Mouse (Mus musculus) embryonic facial prominence, embryonic 10.5 days (tissue): ENCODE data around the gene Fam20b. TPM values are rescaled to one million over a fixed set of nuclear protein-coding genes. Genes with fewer than 3 reads are reported as not detected.

Experiments used
- DNase-seq: peaks from one replicate; pipeline ENCODE4 v3.0.0-alpha.2; 2017; ENCODE audit warnings: low spot score
- H3K27ac ChIP-seq: fragments of 300-500 bp; sonication (generic); replicated peaks from 2 replicates; pipeline ENCODE4 v1.5.1; 2016; ENCODE audit warnings: mild to moderate bottlenecking
- H3K27me3 ChIP-seq: fragments of 300-500 bp; sonication (generic); replicated peaks from 2 replicates; pipeline ENCODE4 v1.6.1; 2016; ENCODE audit warnings: low read depth, mild to moderate bottlenecking; ENCODE audit not compliant: poor library complexity, severe bottlenecking
- H3K36me3 ChIP-seq: fragments of 300-500 bp; sonication (generic); replicated peaks from 2 replicates; pipeline ENCODE4 v1.6.1; 2016; ENCODE audit warnings: mild to moderate bottlenecking, moderate library complexity
- H3K4me1 ChIP-seq: fragments of 300-500 bp; sonication (generic); 2 replicates; pipeline ENCODE4 v1.6.1; 2016
- H3K4me3 ChIP-seq: fragments of 300-500 bp; sonication (generic); 2 replicates; pipeline ENCODE4 v1.5.1; 2016; ENCODE audit warnings: mild to moderate bottlenecking, moderate library complexity
- H3K9me3 ChIP-seq: fragments of 300-500 bp; sonication (generic); 2 replicates; pipeline ENCODE4 v1.6.1; 2016; ENCODE audit warnings: mild to moderate bottlenecking
- WGBS: fragments of 180-500 bp; shearing (Covaris S2); methylation state at CpG from one replicate; pipeline ENCODE4 v1.1.7; 2016; 5-methylcytosine and 5-hydroxymethylcytosine counted together
- polyA plus RNA-seq: library from polyadenylated mRNA; unstranded; fragments of >200 nt; fragmentation: Nextera tagmentation; extraction: Ambion mirVana; gene quantifications from 2 replicates; pipeline ENCODE4 v1.2.1, GENCODE M21; 2016

The Fam20b gene
- polyA plus RNA-seq, 1 experiment from 2014 or later: 18.0 TPM

DNA sequence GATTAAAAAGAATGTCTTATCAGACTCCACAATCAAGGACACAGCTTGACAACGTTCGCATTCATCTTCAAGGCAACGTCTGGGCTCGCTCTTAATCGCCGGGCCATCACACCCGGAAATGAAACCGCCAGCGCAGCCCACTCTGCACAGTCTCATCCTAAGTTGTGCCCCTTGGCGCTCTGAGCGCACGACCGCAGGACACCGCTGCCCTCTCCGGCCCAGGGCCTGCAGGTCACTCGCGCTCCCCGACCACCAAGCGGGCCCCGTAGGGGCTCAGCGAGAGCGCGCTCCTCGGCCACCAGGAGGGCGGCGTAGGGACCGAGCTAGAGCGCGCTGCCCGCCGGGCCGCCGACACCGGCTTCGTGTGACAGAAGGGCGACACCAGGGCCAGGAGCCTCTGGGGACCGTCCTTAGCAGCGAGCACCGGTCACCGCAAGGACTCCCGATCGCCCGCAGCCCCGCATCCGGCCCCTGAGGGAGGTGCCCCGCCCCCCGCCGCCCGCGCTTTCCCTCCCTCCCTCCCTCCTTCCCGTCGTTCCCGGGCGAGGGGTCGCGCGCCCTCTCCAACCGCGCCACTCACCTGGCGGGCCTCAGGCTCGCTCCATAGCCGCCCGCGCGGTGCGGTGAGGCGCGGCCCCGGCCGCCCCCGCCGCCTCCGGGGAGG, 468 bp downstream of the Fam20b start:
- H3K36me3 ChIP-seq: peaks cover 18% of the 10 kb centered on the region
- H3K27me3 ChIP-seq: peaks cover 17% of the 10 kb centered on the region
- no peaks in the 10 kb centered on the region for H3K9me3 ChIP-seq
- H3K27ac ChIP-seq: peak overlapping the region; percentile 97
- under 1% methylated on average over 64 of the region's 73 CpGs for WGBS
- peak overlapping the region; percentile 70 for H3K4me3 ChIP-seq
- peak; percentile 90 for DNase-seq
- peaks cover 15% of the 10 kb centered on the region for H3K4me1 ChIP-seq

DNA sequence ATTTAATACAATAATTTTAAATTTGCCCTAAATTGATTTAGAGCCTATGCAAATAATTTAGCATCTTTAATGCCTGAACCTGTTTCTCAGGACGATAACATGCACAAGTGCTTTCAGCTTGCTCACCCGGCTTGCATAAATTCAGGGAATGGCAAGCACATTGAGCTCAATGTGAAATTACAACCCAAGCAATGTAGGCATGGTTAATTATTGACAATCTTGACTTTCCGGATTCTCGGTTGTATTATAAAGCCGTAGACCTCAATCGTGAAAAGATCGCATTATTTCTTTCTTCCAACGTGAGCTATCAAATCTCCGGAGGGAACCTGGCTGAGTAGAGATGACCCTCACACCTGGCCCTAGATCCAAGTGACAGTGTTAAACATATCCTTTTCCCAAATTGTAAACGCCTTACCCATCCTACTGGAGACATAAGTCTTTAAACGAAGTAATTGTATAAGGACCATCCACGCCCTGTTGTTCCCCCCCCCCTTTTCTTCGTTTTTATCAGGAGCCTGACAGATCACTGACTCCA, 1.1 kb downstream of the Fam20b start:
- H3K27me3 ChIP-seq: peaks cover 17% of the 10 kb centered on the region
- peaks cover 18% of the 10 kb centered on the region for H3K36me3 ChIP-seq
- H3K4me1 ChIP-seq: peaks cover 15% of the 10 kb centered on the region
- H3K27ac ChIP-seq: peak overlapping the region; percentile 97
- 22% methylated on average over 13 of the region's 13 CpGs for WGBS
- no peaks in the 10 kb centered on the region for H3K9me3 ChIP-seq
- DNase-seq: no peak
- H3K4me3 ChIP-seq: peak overlapping the region; percentile 70

DNA sequence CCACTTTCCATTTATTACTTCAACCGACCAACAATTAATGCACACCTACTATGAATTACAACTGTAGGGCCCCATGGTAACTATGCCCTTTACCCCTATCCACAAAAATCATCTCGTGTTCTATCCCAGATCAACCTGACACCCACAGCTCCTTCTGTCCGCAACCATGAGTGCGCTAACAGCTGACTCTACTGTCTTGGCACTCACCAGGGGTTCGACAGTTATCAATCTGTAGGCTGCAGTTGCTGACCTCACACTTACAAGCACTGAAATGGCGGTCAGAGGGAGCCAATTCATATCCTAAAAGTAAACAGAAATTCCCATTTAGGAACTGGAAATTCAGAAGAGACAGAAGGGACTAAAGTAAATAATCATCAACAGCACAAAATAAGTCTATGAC, 2.2 kb downstream of the Fam20b start:
- peaks cover 18% of the 10 kb centered on the region for H3K36me3 ChIP-seq
- no peaks in the 10 kb centered on the region for H3K9me3 ChIP-seq
- 94% methylated on average over 6 of the region's 6 CpGs for WGBS
- no peak overlapping the region for H3K27ac ChIP-seq
- no peak overlapping the region for H3K4me3 ChIP-seq
- peaks cover 17% of the 10 kb centered on the region for H3K27me3 ChIP-seq
- peaks cover 15% of the 10 kb centered on the region for H3K4me1 ChIP-seq
- no peak for DNase-seq

DNA sequence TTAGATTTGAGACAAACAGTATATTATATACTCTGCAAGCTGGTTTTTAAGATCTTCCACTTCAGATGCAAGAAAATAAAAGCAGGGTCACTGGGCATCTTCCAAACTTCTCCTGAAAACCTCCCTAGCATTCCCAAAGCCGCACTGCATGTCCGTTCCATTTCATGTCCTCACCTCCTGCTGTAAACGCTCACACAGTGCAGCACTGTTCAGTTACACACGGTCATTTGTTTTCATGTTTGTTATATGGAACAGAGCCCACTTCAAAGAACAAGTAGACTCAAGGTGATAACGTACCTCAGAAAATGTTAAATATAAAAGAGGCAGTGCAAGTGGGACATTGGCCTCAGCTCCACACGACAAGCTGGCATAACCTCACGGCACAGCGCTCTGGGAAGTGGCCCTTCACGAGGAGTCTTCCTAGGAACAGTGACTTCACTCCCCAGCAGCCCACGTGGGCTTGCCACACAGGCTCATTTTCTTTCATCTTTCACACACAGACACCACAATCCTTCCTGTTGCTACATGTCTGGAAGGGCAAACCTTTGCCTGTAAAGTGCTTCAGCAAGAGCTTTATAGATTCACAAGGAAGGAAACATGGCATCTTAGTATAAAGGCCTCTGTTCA, 8.3 kb downstream of the Fam20b start:
- H3K36me3 ChIP-seq: peaks cover 13% of the 10 kb centered on the region
- H3K4me1 ChIP-seq: no peaks in the 10 kb centered on the region
- H3K9me3 ChIP-seq: no peaks in the 10 kb centered on the region
- H3K27me3 ChIP-seq: no peaks in the 10 kb centered on the region
- DNase-seq: no peak
- H3K27ac ChIP-seq: no peak overlapping the region
- no peak overlapping the region for H3K4me3 ChIP-seq
- WGBS: 80% methylated on average over 10 of the region's 10 CpGs

DNA sequence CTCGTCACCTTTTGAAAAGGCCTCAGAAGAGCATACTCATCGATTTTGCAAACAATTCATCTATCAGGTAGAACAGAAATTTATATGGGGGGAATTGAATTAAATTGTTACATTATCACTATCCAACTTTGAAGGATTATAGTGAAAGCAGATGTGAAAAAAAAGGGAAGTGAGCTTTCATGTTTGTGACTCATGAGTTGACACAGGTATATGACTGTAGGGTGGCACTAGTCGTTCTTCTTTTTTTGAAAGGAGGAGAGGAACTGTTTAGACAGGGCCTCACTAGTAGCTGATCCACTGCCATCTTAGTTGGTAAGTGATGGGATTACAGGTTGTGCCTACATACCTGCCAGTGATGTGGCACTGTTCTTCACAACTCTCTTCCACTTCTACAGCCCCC, 10.2 kb downstream of the Fam20b start:
- Histone ChIP-seq H3K27ac (no peak overlapping the region), H3K4me1 (no peaks in the 10 kb centered on the region), H3K9me3 (no peaks in the 10 kb centered on the region), H3K36me3 (peaks cover 24% of the 10 kb centered on the region), H3K4me3 (no peak overlapping the region), H3K27me3 (no peaks in the 10 kb centered on the region)
- WGBS: 89% methylated on average over 3 of the region's 3 CpGs
- no peak for DNase-seq

DNA sequence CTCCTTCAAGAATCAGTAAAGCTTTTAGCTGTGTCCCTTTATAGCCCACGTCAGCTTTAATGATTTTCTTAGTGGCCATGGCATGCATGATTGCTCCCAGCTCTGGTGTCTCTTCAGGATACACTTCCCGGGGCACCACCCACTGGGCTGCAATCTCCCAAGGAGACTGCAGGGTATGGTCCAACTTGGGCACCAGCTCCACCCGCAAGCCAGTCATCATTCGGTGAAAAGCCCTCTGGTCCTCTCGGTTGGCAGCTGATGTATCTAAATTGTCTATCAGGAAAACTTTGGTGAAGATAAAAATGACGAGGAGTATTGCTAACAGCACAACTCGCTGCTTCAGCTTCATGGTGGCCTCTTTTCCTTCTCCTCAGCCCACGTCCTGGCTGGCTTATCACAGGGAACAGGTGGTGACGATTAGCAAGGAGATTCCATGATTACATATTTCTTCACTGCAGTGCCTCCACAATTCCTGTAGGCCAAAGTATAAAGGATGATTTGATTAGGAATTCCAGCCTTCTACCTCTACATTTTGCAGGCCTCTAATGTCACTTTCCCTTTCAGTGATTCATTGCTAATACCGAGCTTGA, 13.1 kb downstream of the Fam20b start:
- no peaks in the 10 kb centered on the region for H3K9me3 ChIP-seq
- H3K27me3 ChIP-seq: no peaks in the 10 kb centered on the region
- no peak overlapping the region for H3K27ac ChIP-seq
- WGBS: 82% methylated on average over 10 of the region's 10 CpGs
- H3K36me3 ChIP-seq: peaks cover 51% of the 10 kb centered on the region
- no peak overlapping the region for H3K4me3 ChIP-seq
- no peaks in the 10 kb centered on the region for H3K4me1 ChIP-seq
- DNase-seq: no peak

DNA sequence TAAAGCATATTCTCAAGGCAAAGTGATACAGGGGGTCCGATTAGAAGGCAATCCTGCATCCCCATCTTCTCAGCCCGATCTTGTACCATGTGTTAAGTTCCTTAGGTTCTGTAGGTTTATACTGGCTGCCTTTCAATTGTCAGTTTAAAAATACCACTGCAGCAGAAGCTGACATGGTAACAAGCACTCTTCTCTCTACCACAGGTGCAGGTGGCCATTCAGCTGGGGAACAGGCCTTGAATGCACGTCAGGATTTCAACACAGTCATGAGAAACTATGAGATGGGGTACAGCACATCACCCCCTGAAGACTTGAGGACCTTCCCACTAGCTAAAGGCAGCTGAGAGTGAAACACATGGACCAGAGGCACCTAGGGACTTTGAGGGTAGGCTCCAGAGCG, 15.4 kb downstream of the Fam20b start:
- no peak for DNase-seq
- H3K4me1 ChIP-seq: no peaks in the 10 kb centered on the region
- H3K9me3 ChIP-seq: no peaks in the 10 kb centered on the region
- WGBS: 92% methylated on average over 4 of the region's 4 CpGs
- H3K27ac ChIP-seq: no peak overlapping the region
- H3K27me3 ChIP-seq: no peaks in the 10 kb centered on the region
- H3K4me3 ChIP-seq: no peak overlapping the region
- peaks cover 70% of the 10 kb centered on the region for H3K36me3 ChIP-seq

DNA sequence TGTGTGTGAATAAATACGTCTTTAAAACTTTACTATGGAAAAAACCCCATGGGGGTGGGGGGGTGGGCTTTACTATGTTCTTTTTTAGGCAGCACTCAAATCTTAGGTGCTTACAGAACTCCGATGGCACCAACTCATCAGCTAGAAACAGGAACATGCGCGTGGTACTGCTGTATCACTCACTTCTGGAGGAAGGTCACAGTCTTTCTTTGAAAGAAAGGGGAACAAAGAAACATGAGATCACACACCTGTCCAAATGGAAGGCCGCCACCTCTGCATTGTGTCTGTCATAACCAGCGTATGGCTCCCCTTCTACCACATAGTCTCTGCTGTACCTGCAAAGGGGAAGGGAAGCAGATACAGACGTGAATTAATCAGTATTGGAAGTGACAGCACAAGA, 16.7 kb downstream of the Fam20b start:
- WGBS: 91% methylated on average over 7 of the region's 7 CpGs
- Histone ChIP-seq H3K36me3 (peaks cover 83% of the 10 kb centered on the region), H3K4me1 (no peaks in the 10 kb centered on the region), H3K4me3 (no peak overlapping the region), H3K27ac (no peak overlapping the region), H3K9me3 (no peaks in the 10 kb centered on the region), H3K27me3 (no peaks in the 10 kb centered on the region)
- no peak for DNase-seq

DNA sequence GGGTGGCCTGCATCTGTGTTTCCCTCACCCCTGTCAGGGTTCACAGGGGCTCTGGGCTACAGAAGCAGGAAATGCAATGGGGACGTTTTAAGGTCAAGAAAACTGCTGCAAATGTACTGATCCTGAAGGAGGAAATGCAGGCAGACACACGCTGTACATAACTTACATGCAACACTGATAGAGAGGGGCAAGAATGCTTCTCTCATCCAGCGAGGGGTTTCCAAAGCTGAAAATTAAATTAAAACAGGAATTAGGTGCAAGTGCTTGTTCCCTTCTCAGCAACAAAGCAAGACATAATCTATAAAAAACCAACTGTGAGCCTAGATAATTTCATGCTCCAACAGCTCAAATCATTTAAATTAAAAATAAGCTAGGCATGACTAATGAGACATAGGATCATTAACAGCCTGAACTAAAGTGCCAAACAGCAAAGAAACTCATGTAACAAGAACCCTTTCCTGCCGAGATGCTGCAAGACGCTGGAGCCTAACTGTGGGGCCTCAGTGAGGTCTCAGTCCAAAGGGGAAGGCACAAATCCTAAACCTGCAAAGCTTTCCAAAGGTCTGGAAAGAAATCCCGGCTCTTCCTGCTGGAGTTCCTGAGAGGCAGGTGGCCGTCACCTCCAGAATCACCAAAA, 32.7 kb downstream of the Fam20b start:
- no peak overlapping the region for H3K4me3 ChIP-seq
- no peaks in the 10 kb centered on the region for H3K9me3 ChIP-seq
- DNase-seq: no peak
- 78% methylated on average over 7 of the region's 7 CpGs for WGBS
- H3K27ac ChIP-seq: no peak overlapping the region
- no peaks in the 10 kb centered on the region for H3K4me1 ChIP-seq
- H3K36me3 ChIP-seq: peaks cover 91% of the 10 kb centered on the region
- no peaks in the 10 kb centered on the region for H3K27me3 ChIP-seq

DNA sequence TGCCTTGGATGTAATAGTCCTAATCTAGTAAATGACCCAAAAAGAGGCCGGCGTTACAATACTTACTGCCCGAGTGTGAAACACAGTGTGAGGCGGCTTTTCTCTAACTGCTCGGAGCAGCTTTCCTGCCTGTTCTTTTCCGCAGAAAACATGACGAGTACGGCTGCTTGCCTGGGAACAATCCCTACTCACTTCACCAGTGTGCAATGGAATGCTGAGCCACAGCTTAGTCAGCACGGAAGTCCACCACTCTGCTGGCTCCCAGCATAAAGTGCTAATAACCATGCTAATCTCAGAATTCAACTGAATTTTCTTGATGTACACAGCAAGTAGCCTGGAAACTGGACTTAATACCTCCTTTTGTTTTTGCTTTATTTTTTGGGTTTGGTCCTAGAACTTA, 39.3 kb downstream of the Fam20b start:
- H3K27ac ChIP-seq: no peak overlapping the region
- DNase-seq: no peak
- peaks cover 6% of the 10 kb centered on the region for H3K27me3 ChIP-seq

DNA sequence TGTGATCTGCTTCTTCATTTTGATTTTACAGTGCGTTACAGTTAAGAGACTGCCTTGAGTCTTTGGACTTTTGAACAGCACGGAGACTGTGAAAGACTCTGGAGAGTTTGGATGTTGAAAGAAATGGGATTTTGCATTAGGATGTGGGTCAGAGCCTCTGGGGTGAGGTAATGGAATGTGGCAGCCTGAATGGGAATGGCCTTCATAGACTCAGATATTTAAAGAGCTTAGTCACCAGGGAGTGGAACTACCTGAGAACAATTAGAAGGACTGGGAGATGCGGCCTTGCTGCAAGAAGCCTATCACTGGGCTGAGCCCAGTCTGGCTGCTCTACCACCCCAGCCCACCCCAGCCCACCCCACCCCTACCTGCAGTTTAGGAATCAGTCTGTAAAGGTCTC, 41.7 kb downstream of the Fam20b start:
- 82% methylated on average over 3 of the region's 3 CpGs for WGBS
- no peak overlapping the region for H3K4me3 ChIP-seq
- peaks cover 24% of the 10 kb centered on the region for H3K27me3 ChIP-seq
- no peaks in the 10 kb centered on the region for H3K9me3 ChIP-seq
- peaks cover 23% of the 10 kb centered on the region for H3K36me3 ChIP-seq
- no peak for DNase-seq
- peaks cover 21% of the 10 kb centered on the region for H3K4me1 ChIP-seq
- no peak overlapping the region for H3K27ac ChIP-seq

More for the DNA sequence above, 39.3 kb downstream of the Fam20b start:
- no peak overlapping the region for H3K4me3 ChIP-seq
- WGBS: 89% methylated on average over 9 of the region's 9 CpGs
- H3K9me3 ChIP-seq: no peaks in the 10 kb centered on the region
- H3K36me3 ChIP-seq: peaks cover 43% of the 10 kb centered on the region
- H3K4me1 ChIP-seq: peaks cover under 1% of the 10 kb centered on the region; the same call in 1 of the 2 replicates

DNA sequence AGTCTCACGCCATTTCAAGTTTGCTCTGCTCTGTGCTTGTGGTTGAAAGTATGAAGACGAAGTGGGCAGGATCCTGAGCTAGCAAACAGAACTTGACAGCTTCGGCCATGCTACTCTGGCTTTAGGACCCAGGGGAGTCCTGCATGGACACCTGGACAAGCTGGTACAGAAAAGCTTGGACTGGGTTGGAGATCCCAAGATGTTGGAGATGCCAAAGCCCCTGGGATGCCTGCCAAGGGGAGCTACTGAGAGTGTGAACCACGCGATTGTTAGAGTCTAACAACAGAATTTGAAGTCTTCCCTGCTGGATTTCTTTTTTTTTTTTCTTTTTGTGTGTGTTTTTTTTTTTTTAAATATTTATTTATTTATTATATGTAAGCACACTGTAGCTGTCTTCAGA, 42.3 kb downstream of the Fam20b start:
- Histone ChIP-seq H3K9me3 (no peaks in the 10 kb centered on the region), H3K27me3 (peaks cover 24% of the 10 kb centered on the region), H3K27ac (no peak overlapping the region), H3K36me3 (peaks cover 17% of the 10 kb centered on the region), H3K4me3 (no peak overlapping the region), H3K4me1 (peaks cover 21% of the 10 kb centered on the region)
- 87% methylated on average over 5 of the region's 5 CpGs for WGBS
- DNase-seq: no peak
